Mouse (Mus musculus) limb, embryonic 14.5 days (tissue): ENCODE data around the gene Lgmn. TPM values are rescaled to one million over a fixed set of nuclear protein-coding genes. Genes with fewer than 3 reads are reported as not detected.

Experiments used
- ATAC-seq: fragments of 200-750 bp; cut with Nextera tagmentation; 2 replicates; pipeline ENCODE4 v1.8.0; 2017; ENCODE audit warnings: low read depth, moderate number of reproducible peaks, moderate TSS enrichment; ENCODE audit not compliant: low FRiP score
- DNase-seq: peaks from one replicate; pipeline ENCODE4 v3.0.0-alpha.2; 2015; ENCODE audit warnings: low spot score
- H3K27ac ChIP-seq: fragments of 300-500 bp; sonication (generic); replicated peaks from 2 replicates; pipeline ENCODE4 v1.5.1; 2014; ENCODE audit warnings: low read depth, mild to moderate bottlenecking, low read length, moderate library complexity, mixed read lengths
- H3K27me3 ChIP-seq: fragments of 300-500 bp; sonication (generic); 2 replicates; pipeline ENCODE4 v1.6.1; 2014; ENCODE audit warnings: low read length, mixed read lengths; ENCODE audit not compliant: control insufficient read depth, insufficient read depth
- H3K36me3 ChIP-seq: fragments of 300-500 bp; sonication (generic); 2 replicates; pipeline ENCODE4 v1.6.1; 2014; ENCODE audit warnings: mild to moderate bottlenecking, low read length, moderate library complexity, mixed read lengths; ENCODE audit not compliant: control insufficient read depth, insufficient read depth
- H3K4me1 ChIP-seq: fragments of 300-500 bp; sonication (generic); 2 replicates; pipeline ENCODE4 v1.6.1; 2014; ENCODE audit warnings: antibody characterized with exemption, low read length, mixed read lengths; ENCODE audit not compliant: control insufficient read depth, insufficient read depth
- H3K4me2 ChIP-seq: fragments of 300-500 bp; sonication (generic); replicated peaks from 2 replicates; pipeline ENCODE4 v1.6.1; 2014; ENCODE audit warnings: low read depth, mild to moderate bottlenecking, low read length, moderate library complexity; ENCODE audit not compliant: severe bottlenecking
- H3K4me3 ChIP-seq: fragments of 300-500 bp; sonication (generic); replicated peaks from 2 replicates; pipeline ENCODE4 v1.5.1; 2014; ENCODE audit warnings: low read length
- H3K9ac ChIP-seq: fragments of 300-500 bp; sonication (generic); 2 replicates; pipeline ENCODE4 v1.6.1; 2014; ENCODE audit warnings: mild to moderate bottlenecking, low read depth, low read length, moderate library complexity; ENCODE audit not compliant: severe bottlenecking
- H3K9me3 ChIP-seq: fragments of 300-500 bp; sonication (generic); 2 replicates; pipeline ENCODE4 v1.6.1; 2016; ENCODE audit warnings: low read length; ENCODE audit not compliant: control insufficient read depth
- POLR2A ChIP-seq: fragments of 200-500 bp; IDR thresholded peaks from 2 replicates; pipeline ENCODE4 v1.8.0; 2012; ENCODE audit warnings: inconsistent platforms, mild to moderate bottlenecking, moderate library complexity, borderline replicate concordance; ENCODE audit not compliant: insufficient read depth, insufficient read length; ENCODE audit errors: extremely low read depth
- WGBS: fragments of 180-500 bp; shearing (Covaris S2); extraction: QIAGEN DNeasy Blood & Tissue Kit; methylation state at CpG from one replicate; pipeline ENCODE4 v1.1.7; 2014; 5-methylcytosine and 5-hydroxymethylcytosine counted together
- polyA plus RNA-seq, 2 experiments: library from polyadenylated mRNA; depleted of rRNA in 1 of 2; stranded (reverse) in 1 of 2; unstranded in 1 of 2; fragments of >200 nt; fragmentation: Nextera tagmentation in 1 of 2; extraction: Ambion mirVana in 1 of 2; gene quantifications; 2 replicates each; pipeline versions ENCODE4 v1.2.1 to v1.2.3; 2012 to 2014

Gene Lgmn
- polyA plus RNA-seq, 2 experiments: 78.7 to 105 TPM

DNA sequence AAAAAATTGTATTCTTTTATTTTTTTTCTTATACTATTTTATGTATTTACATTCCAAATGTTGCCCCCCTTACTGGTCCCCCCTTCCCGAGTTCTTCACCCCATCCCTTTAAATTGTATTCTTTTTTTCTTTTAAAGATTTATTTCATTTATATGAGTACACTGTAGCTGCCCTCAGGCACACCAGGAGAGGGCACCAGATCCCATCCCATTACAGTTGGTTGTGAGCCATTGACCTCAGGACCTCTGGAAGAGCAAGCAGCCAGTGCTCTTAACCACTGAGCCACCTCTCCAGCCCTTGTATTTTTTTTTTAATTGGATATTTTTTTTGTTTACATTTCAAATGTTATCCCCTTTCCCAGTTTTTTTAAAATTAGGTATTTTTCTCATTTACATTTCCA is 28.5 kb upstream of the Lgmn start:
- no peak overlapping the region for H3K4me2 ChIP-seq
- H3K9ac ChIP-seq: no peak overlapping the region
- WGBS: 70% methylated on average over 1 of the region's 1 CpGs
- peaks cover 10% of the 10 kb centered on the region for H3K36me3 ChIP-seq
- no peak overlapping the region for H3K27ac ChIP-seq
- no peaks in the 10 kb centered on the region for H3K27me3 ChIP-seq
- no peak for DNase-seq
- H3K9me3 ChIP-seq: no peaks in the 10 kb centered on the region
- H3K4me3 ChIP-seq: no peak overlapping the region
- H3K4me1 ChIP-seq: 0 out of 2 replicates have a peak, but pooled peaks cover 7% of the 10 kb centered on the region
- no peak for ATAC-seq
- TF ChIP-seq POLR2A: no peak

DNA sequence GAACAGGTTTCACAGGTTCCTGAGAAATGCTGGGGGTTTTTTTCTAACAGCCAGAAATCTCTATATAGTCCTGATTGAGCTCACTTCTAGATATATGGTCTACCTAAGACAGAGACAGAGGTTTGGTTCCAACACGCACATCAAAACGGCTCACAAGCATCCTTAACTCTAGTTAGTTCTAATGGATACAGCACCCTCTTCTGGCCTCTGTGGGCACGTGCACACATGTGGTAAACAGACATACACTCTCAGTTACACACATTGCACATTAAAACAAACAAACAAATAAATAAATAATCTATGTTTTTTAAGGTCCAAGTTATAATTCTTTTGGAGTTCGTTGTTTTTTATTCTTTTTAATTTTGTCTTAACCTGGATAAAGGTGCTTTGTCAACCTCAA is 25.0 kb upstream of the Lgmn start:
- no peaks in the 10 kb centered on the region for H3K27me3 ChIP-seq
- ATAC-seq: no peak
- TF ChIP-seq POLR2A: no peak
- no peak for DNase-seq
- H3K9me3 ChIP-seq: no peaks in the 10 kb centered on the region
- H3K27ac ChIP-seq: no peak overlapping the region
- no peak overlapping the region for H3K4me3 ChIP-seq
- no peak overlapping the region for H3K9ac ChIP-seq
- 52% methylated on average over 4 of the region's 4 CpGs for WGBS
- no peak overlapping the region for H3K4me2 ChIP-seq
- no peaks in the 10 kb centered on the region for H3K4me1 ChIP-seq
- no peaks in the 10 kb centered on the region for H3K36me3 ChIP-seq

DNA sequence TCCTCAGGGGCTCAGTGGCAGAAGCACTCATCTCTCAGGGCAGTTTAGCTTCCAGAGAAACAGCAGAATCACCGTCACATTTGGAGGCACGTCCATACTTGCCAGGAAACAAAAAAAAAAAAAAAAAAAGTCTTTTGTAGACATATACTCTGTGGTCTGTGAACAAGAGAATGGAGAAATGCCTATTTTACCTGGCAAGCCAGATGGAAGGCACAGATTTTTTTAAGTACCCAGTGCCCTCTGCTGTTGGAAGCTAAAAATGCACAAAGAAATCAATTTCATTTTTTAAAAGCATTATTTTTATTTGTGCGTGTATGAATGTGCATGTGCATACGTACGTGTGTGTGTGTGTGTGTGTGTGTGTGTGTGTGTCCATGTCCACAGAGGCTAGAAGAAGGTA is 21.6 kb upstream of the Lgmn start:
- WGBS: 67% methylated on average over 5 of the region's 5 CpGs
- no peaks in the 10 kb centered on the region for H3K27me3 ChIP-seq
- no peak for ATAC-seq

DNA sequence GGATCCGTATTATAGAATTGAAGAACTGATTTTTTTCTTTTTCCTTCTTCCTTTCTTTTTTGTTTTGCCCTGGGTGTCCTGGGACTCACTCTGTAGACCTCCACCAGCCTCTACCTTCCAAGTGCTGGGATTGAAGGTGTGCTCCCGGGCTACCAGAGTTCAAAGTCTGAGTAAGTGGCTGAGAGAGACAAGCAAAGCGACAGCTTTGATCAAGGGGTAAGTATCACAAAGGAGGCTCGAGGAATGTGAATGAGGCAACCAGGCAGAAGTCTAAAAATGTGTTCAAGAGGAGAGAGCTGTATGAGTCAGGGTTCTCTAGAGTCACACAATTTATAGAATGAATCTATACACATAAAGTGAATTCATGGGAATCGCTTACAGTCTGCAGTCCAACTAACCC is 20.4 kb upstream of the Lgmn start:
- H3K4me2 ChIP-seq: no peak overlapping the region
- H3K4me1 ChIP-seq: no peaks in the 10 kb centered on the region
- no peak for TF ChIP-seq POLR2A
- no peak overlapping the region for H3K27ac ChIP-seq
- no peaks in the 10 kb centered on the region for H3K27me3 ChIP-seq
- H3K9ac ChIP-seq: no peak overlapping the region
- ATAC-seq (no peak), DNase-seq (no peak)
- no peak overlapping the region for H3K4me3 ChIP-seq
- 70% methylated on average over 5 of the region's 5 CpGs for WGBS
- no peaks in the 10 kb centered on the region for H3K9me3 ChIP-seq
- H3K36me3 ChIP-seq: no peaks in the 10 kb centered on the region

More for the DNA sequence above, 21.6 kb upstream of the Lgmn start:
- no peak for DNase-seq
- Histone ChIP-seq H3K9me3 (no peaks in the 10 kb centered on the region), H3K4me1 (no peaks in the 10 kb centered on the region), H3K4me3 (no peak overlapping the region), H3K27ac (no peak overlapping the region), H3K9ac (no peak overlapping the region), H3K36me3 (no peaks in the 10 kb centered on the region), H3K4me2 (no peak overlapping the region)
- no peak for TF ChIP-seq POLR2A

DNA sequence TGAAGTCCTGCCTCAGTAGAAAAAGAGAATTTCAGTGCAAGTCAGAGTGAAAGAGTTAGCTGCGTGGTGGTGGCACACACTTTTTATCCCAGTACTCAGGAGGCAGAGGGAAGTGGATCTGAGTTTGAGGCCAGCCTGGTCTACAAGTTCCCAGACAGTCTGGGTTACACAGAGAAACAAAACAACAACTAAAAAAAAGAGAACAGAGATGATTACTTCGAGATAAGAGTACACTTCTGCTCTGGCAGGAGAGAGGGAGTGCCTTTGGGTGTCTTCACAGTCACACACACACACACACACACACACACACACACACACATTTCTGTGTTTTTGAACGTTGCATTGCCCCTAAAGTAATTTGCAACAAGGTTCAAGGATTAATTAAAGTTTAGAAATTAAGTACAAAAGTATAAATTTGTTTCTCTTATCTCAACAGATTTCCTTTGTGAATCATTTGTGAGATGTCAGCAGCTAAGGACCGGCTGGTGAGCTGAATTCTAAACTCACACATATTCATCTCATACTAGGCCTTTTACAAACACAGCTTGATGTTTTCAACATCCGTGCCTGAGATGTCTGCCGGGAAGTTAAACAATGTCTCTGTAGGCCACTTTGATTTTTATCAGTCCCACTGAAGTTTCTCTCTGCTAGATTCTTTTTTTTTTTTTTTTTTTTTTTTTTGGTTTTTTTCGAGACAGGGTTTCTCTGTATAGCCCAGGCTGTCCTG is 17.0 kb upstream of the Lgmn start:
- Histone ChIP-seq H3K27ac (no peak overlapping the region), H3K4me3 (no peak overlapping the region), H3K9me3 (no peaks in the 10 kb centered on the region), H3K4me1 (no peaks in the 10 kb centered on the region), H3K4me2 (no peak overlapping the region), H3K27me3 (no peaks in the 10 kb centered on the region), H3K36me3 (no peaks in the 10 kb centered on the region), H3K9ac (no peak overlapping the region)
- DNase-seq: no peak
- no peak for TF ChIP-seq POLR2A
- 78% methylated on average over 7 of the region's 7 CpGs for WGBS
- ATAC-seq: no peak

DNA sequence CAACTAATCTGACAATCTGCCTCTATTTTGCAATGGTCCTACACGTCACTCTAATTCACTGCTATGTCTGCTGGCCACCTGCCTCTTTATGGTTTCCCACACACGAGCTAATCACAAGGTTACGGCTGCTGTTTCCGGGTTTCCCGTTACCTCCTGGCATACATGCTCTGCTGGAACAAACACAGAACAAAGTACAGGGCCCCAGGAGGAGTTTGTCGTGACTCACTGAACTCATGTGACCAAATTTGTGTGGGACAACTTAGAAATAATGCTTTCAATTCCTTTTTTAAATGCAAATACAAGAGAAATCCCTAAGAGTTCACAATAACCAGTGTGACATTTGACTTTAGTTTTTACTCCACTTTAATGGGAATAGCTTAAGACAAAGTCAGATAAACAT is 14.0 kb upstream of the Lgmn start:
- ATAC-seq (no peak; the same call in 1 of the 2 replicates), DNase-seq (peak; percentile 39)
- Histone ChIP-seq H3K27ac (no peak overlapping the region), H3K4me1 (no peaks in the 10 kb centered on the region), H3K27me3 (no peaks in the 10 kb centered on the region), H3K4me3 (no peak overlapping the region), H3K36me3 (no peaks in the 10 kb centered on the region), H3K9ac (no peak overlapping the region), H3K4me2 (no peak overlapping the region), H3K9me3 (no peaks in the 10 kb centered on the region)
- 21% methylated on average over 6 of the region's 6 CpGs for WGBS
- no peak for TF ChIP-seq POLR2A
